ENCODE assay signal across 8 mouse cellular contexts in the genomic region with DNA sequence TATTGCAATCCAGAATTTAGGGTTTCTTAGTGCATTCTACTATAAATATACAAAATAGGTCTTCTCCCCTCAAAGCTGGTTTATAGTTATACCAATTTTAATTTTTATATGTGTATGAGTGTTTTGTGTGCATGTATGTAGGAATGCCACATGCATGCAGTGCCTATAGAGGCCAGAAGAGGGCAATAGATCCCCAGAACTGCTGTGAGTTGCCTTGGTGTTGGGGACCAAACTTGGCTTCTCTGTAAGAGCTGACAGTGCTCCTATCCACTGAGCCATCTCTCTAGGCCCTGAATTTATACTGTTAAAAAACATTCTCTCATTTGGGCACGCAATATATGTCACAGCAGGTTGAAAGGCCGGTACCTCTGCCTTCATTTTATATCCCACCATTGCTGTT. TPM values are rescaled to one million over a fixed set of nuclear protein-coding genes. Genes with fewer than 3 reads are reported as not detected.
DNase-seq lines count a peak whose midpoint lies in the region; ATAC-seq and TF ChIP-seq lines count a peak whose summit lies in the region.

No protein-coding gene starts in this region.

- intact Hi-C loops in left cerebral cortex, postnatal 4 days (cut with DNase I), result loop anchor here (10.0 kb wide), 2 partner anchors 629 to 1209 kb away; no protein-coding TSS in a partner anchor

- no peaks in the 10 kb centered on the region; the same call in 1 of the 2 replicates for H3K9me3 ChIP-seq in liver, embryonic 12.5 days (replicated peaks)
- H3K9me3 ChIP-seq in intestine, embryonic 15.5 days, result no peaks in the 10 kb centered on the region

- no peaks in the 10 kb centered on the region for H3K79me2 ChIP-seq in liver, adult 2 months (ENCODE audit: control insufficient read depth, insufficient read depth, low read length)

- peaks cover 21% of the 10 kb centered on the region for H3K4me1 ChIP-seq in liver, adult 2 months (ENCODE audit: control insufficient read depth, insufficient read depth, low read length)
- H3K4me1 ChIP-seq in liver, embryonic 12.5 days, result no peaks in the 10 kb centered on the region
- H3K4me1 ChIP-seq in intestine, embryonic 15.5 days (replicated peaks), result 0 out of 2 replicates have a peak, but pooled peaks cover 8% of the 10 kb centered on the region

- H3K4me3 ChIP-seq in liver, adult 2 months (ENCODE audit: insufficient read depth, low read depth, low read length), result no peak overlapping the region
- no peak overlapping the region for H3K4me3 ChIP-seq in liver, embryonic 12.5 days
- no peak overlapping the region for H3K4me3 ChIP-seq in intestine, embryonic 15.5 days (replicated peaks)

- DNase-seq in liver, adult 2 months (ENCODE audit: extremely low read depth, low read depth, low spot score), result peak; percentile 86
- DNase-seq in WW6 (ENCODE audit: low read depth, low spot score), result peak; percentile 40
- DNase-seq in cerebellum, postnatal 14 days, result peak; percentile 72 to 76
- peak; percentile 63 for DNase-seq in left cerebral cortex, postnatal 4 days
- DNase-seq in right cerebral cortex, adult 18-20 months, result peak; percentile 30

- H3K27me3 ChIP-seq in liver, adult 2 months (ENCODE audit: control insufficient read depth, insufficient read depth, low read length), result no peaks in the 10 kb centered on the region
- H3K27me3 ChIP-seq in liver, embryonic 12.5 days (replicated peaks), result no peaks in the 10 kb centered on the region
- no peaks in the 10 kb centered on the region for H3K27me3 ChIP-seq in intestine, embryonic 15.5 days (replicated peaks)

- no peak for TF ChIP-seq POLR2A in liver, adult 2 months (IDR thresholded peaks at IDR 0.05; ENCODE audit: extremely low read depth, insufficient read depth, low read length)

- H3K4me2 ChIP-seq in liver, embryonic 12.5 days, result no peak overlapping the region
- no peak overlapping the region for H3K4me2 ChIP-seq in intestine, embryonic 15.5 days (replicated peaks)

- no peak for ATAC-seq in liver, embryonic 12.5 days
- ATAC-seq in intestine, embryonic 15.5 days, result peak; percentile 83
- no peak for ATAC-seq in activated CD4-positive, CD25-positive, alpha-beta regulatory T cell, adult 4 months

- peak; percentile 57; the same call in 1 of the 2 replicates for TF ChIP-seq CTCF in liver, adult 2 months (IDR thresholded peaks at IDR 0.05; ENCODE audit: low read depth, low read length)

- peak overlapping the region; percentile 7 for H3K9ac ChIP-seq in liver, adult 2 months (ENCODE audit: low read depth, low read length)
- no peak overlapping the region for H3K9ac ChIP-seq in liver, embryonic 12.5 days
- H3K9ac ChIP-seq in intestine, embryonic 15.5 days, result no peak overlapping the region

- H3K36me3 ChIP-seq in liver, adult 2 months (ENCODE audit: control insufficient read depth, insufficient read depth, low read length), result no peaks in the 10 kb centered on the region
- no peaks in the 10 kb centered on the region for H3K36me3 ChIP-seq in liver, embryonic 12.5 days
- no peaks in the 10 kb centered on the region for H3K36me3 ChIP-seq in intestine, embryonic 15.5 days

- 8% methylated on average over 2 of the region's 2 CpGs for WGBS in liver, adult 2 months
- 29% methylated on average over 2 of the region's 2 CpGs for WGBS in liver, embryonic 12.5 days (ENCODE audit: insufficient replicate concordance)
- 34% methylated on average over 2 of the region's 2 CpGs for WGBS in intestine, embryonic 15.5 days

- H3K27ac ChIP-seq in liver, adult 2 months (replicated peaks; ENCODE audit: insufficient read depth, low read depth, low read length), result peak overlapping the region; percentile 96
- H3K27ac ChIP-seq in liver, embryonic 12.5 days, result no peak overlapping the region
- no peak overlapping the region for H3K27ac ChIP-seq in intestine, embryonic 15.5 days

RNA-seq across cellular contexts. Expression of gene Sdr42e1, which starts 27.5 kb away (rescaled TPM):
- total RNA-seq in liver, adult 2 months (2014; rRNA removed), result 56.5 and 77.6 TPM in 2 replicates
- polyA plus RNA-seq in liver, adult 2 months (2012; rRNA removed), result 124 and 131 TPM in 2 replicates
- 0.91 and 1.4 TPM in 2 replicates for polyA plus RNA-seq in liver, embryonic 12.5 days (2016; fragmentation: Nextera tagmentation; extraction: Ambion mirVana)
- 6.0 and 6.6 TPM in 2 replicates for polyA plus RNA-seq in intestine, embryonic 15.5 days (2015; fragmentation: Nextera tagmentation; extraction: Ambion mirVana)
- total RNA-seq in left cerebral cortex, postnatal 4 days (2021), result 1 to 10 TPM; 3.1 to 3.5 TPM
- 1 to 10 TPM in 1 of 2 experiments, under 1 TPM in 1; 0.93 to 1.1 TPM for polyA plus RNA-seq in activated CD4-positive, CD25-positive, alpha-beta regulatory T cell, adult 4 months (2017; shearing (Covaris generic))

RNA-seq across cellular contexts. Expression of gene Hsd17b2, which starts 55.7 kb away (rescaled TPM):
- 228 and 380 TPM in 2 replicates for total RNA-seq in liver, adult 2 months (2014; rRNA removed)
- polyA plus RNA-seq in liver, adult 2 months (2012; rRNA removed), result 234 and 259 TPM in 2 replicates
- polyA plus RNA-seq in liver, embryonic 12.5 days (2016; fragmentation: Nextera tagmentation; extraction: Ambion mirVana), result 20.9 and 23.6 TPM in 2 replicates
- polyA plus RNA-seq in intestine, embryonic 15.5 days (2015; fragmentation: Nextera tagmentation; extraction: Ambion mirVana), result 38.1 and 38.3 TPM in 2 replicates
- total RNA-seq in left cerebral cortex, postnatal 4 days (2021), result not detected
- not detected for polyA plus RNA-seq in activated CD4-positive, CD25-positive, alpha-beta regulatory T cell, adult 4 months (2017; shearing (Covaris generic))

Comparison
In these comparisons a context has a peak if more than half of its experiments do, and no peak if none do; other contexts are left out.
1. RNA of gene Sdr42e1, which starts 27.5 kb away (polyA plus RNA-seq): 124 to 131 TPM in liver, adult 2 months; 6.0 to 6.6 TPM in intestine, embryonic 15.5 days, 0.91 to 1.4 TPM in liver, embryonic 12.5 days and 0.93 to 1.1 TPM in activated CD4-positive, CD25-positive, alpha-beta regulatory T cell, adult 4 months; every median in the first group is over 10 times any median in the second.
2. DNase-seq: peak in every context shown above with its lines; median percentile 86 in liver, adult 2 months; 74 in cerebellum, postnatal 14 days; 63 in left cerebral cortex, postnatal 4 days; 40 in WW6; 30 in right cerebral cortex, adult 18-20 months.
3. RNA of gene Hsd17b2, which starts 55.7 kb away (polyA plus RNA-seq): 234 to 259 TPM in liver, adult 2 months, 38.1 to 38.3 TPM in intestine, embryonic 15.5 days and 20.9 to 23.6 TPM in liver, embryonic 12.5 days; not detected in activated CD4-positive, CD25-positive, alpha-beta regulatory T cell, adult 4 months; every median in the first group is over 10 times any median in the second.